In the genomic region with DNA sequence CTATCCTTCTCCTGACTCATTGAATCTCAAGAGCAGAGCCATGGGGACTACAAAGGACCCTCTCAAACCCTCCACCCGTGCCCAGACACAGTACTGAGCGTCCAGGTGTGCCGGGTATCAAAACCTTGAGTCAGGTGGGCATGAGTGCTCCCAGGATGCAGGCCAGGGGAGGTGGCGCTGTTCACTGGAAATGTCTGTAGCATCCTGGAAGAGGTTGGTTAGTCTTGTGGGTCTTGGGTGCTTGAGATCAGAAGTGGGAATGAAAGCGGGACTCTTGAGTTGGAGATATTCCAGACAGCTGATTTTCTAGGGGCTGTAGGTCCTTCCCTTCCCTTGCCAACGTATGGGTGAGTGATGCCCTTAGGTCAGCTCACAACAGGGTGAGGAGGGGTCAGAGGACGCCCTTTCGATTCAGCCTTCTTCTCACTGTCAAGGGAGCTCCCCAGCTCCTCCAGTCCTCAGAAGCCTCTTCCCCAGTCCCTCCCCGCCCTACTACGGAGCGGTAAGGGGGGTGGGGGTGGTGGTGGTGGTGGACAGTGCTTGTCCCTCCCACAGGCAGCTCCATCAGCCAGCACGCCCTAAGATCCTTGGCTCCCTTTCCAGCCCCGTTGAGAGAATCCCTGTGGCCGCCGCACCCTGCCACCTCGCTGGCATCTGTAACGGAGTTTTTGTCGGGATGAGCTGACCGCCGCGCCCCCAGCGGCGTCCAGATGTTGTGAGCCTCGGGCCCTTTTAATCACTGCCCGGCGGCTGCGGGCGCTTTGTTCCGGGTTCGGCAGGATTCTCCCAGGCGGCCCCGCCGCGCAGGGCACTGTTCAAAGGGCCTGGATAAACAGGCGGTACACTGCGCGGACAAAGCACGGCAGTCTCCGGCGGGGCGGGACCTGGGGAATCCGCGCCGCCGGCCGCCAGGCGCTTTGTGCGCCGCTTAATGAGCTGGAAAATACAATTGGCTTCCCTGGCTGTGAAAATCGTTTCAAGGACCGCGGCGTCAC, we compare ENCODE assay signal across 9 mouse cellular contexts. TPM values are rescaled to one million over a fixed set of nuclear protein-coding genes. Genes with fewer than 3 reads are reported as not detected.
A peak's percentile ranks its signal among the peaks of the same experiment; 100 is the strongest.
DNase-seq lines count a peak whose midpoint lies in the region; ATAC-seq and TF ChIP-seq lines count a peak whose summit lies in the region.
"Had no signal": no experiment of that assay in that cellular context is flagged by ENCODE, and none has a peak within 500 bp of the region (broad histone marks: within the 10 kb centered on the region; RNA-seq: fewer than 3 reads in every experiment).

No protein-coding gene starts in this region.

- 4% methylated on average over 53 of the region's 53 CpGs for WGBS in cerebellum, adult 2 months
- WGBS in forebrain, postnatal 0 days: 3% methylated on average over 53 of the region's 53 CpGs
- WGBS in midbrain, embryonic 14.5 days: 1% methylated on average over 53 of the region's 53 CpGs

- ATAC-seq in forebrain, postnatal 0 days: peak; percentile 71
- ATAC-seq in midbrain, embryonic 14.5 days (ENCODE audit: low FRiP score, low TSS enrichment): peak; percentile 76

- H3K36me3 ChIP-seq in forebrain, postnatal 0 days (ENCODE audit: insufficient read depth): no peaks in the 10 kb centered on the region
- no peaks in the 10 kb centered on the region for H3K36me3 ChIP-seq in midbrain, embryonic 14.5 days (ENCODE audit: control insufficient read depth, insufficient read depth, low read length)

- no peak overlapping the region for H3K27ac ChIP-seq in cerebellum, adult 2 months (ENCODE audit: insufficient read depth, low read length)
- H3K27ac ChIP-seq in forebrain, postnatal 0 days (ENCODE audit: low read depth, low read length): peak overlapping the region; percentile 51
- peak overlapping the region; percentile 89 for H3K27ac ChIP-seq in midbrain, embryonic 14.5 days (replicated peaks; ENCODE audit: low read depth, low read length)

- H3K9ac ChIP-seq in forebrain, postnatal 0 days: peak overlapping the region; percentile 75
- peak overlapping the region; percentile 82 for H3K9ac ChIP-seq in midbrain, embryonic 14.5 days (replicated peaks; ENCODE audit: low read length)

- 0 out of 2 replicates have a peak, but pooled peaks cover 3% of the 10 kb centered on the region for H3K4me1 ChIP-seq in cerebellum, adult 2 months (ENCODE audit: control insufficient read depth, insufficient read depth, low read length)
- peaks cover 19% of the 10 kb centered on the region for H3K4me1 ChIP-seq in forebrain, postnatal 0 days (ENCODE audit: insufficient read depth)
- H3K4me1 ChIP-seq in midbrain, embryonic 14.5 days (ENCODE audit: control insufficient read depth, insufficient read depth, low read length): peaks cover 51% of the 10 kb centered on the region

- TF ChIP-seq CTCF in cerebellum, adult 2 months (IDR thresholded peaks at IDR 0.05; ENCODE audit: borderline replicate concordance, insufficient read depth, low read depth, low read length): no peak
- TF ChIP-seq CTCF in forebrain, postnatal 0 days (IDR thresholded peaks at IDR 0.05; ENCODE audit: low read depth): peak; percentile 34

- H3K9me3 ChIP-seq in forebrain, postnatal 0 days (ENCODE audit: low read length): no peaks in the 10 kb centered on the region
- no peaks in the 10 kb centered on the region for H3K9me3 ChIP-seq in midbrain, embryonic 14.5 days (ENCODE audit: control insufficient read depth, low read length)

- TF ChIP-seq POLR2A in cerebellum, adult 2 months (IDR thresholded peaks at IDR 0.05; ENCODE audit: borderline replicate concordance, insufficient read depth, low read length): no peak

- no peak for DNase-seq in cerebellum, adult 2 months
- no peak for DNase-seq in cerebellum, adult 11 months
- peak; percentile 94 for DNase-seq in ZHBTc4 (ENCODE audit: low read depth, low spot score)
- DNase-seq in forebrain, postnatal 0 days: peak; percentile 72
- DNase-seq in kidney, postnatal 25 days: peak; percentile 54 to 62
- peak; percentile 90 for DNase-seq in midbrain, embryonic 14.5 days
- DNase-seq in thymus, postnatal 14 days: no peak
- no peak for DNase-seq in ovary, postnatal 14 days (ENCODE audit: low spot score)

- H3K27me3 ChIP-seq in cerebellum, adult 2 months (ENCODE audit: control insufficient read depth, insufficient read depth, low read length): peaks cover 6% of the 10 kb centered on the region; the same call in 1 of the 2 replicates
- H3K27me3 ChIP-seq in forebrain, postnatal 0 days (ENCODE audit: insufficient read depth, low read length): peaks cover 7% of the 10 kb centered on the region
- H3K27me3 ChIP-seq in midbrain, embryonic 14.5 days (ENCODE audit: control insufficient read depth, insufficient read depth, low read length): peaks cover 58% of the 10 kb centered on the region

- H3K4me3 ChIP-seq in cerebellum, adult 2 months (replicated peaks; ENCODE audit: insufficient read depth, low read depth, low read length): peak overlapping the region; percentile 2
- H3K4me3 ChIP-seq in forebrain, postnatal 0 days (ENCODE audit: low read depth, low read length): peak overlapping the region; percentile 45
- H3K4me3 ChIP-seq in midbrain, embryonic 14.5 days (replicated peaks; ENCODE audit: low read depth, low read length): peak overlapping the region; percentile 43

- H3K4me2 ChIP-seq in forebrain, postnatal 0 days (ENCODE audit: low read depth): peak overlapping the region; percentile 77
- H3K4me2 ChIP-seq in midbrain, embryonic 14.5 days (ENCODE audit: low read length): peak overlapping the region; percentile 80

RNA-seq across cellular contexts. Expression of a gene that starts 8.8 kb away (rescaled TPM):
- polyA plus RNA-seq in cerebellum, adult 2 months (2012; rRNA removed): not detected in 2 replicates
- total RNA-seq in forebrain, postnatal 0 days (2014; rRNA removed): 0.48 and 1.2 TPM in 2 replicates
- polyA plus RNA-seq in forebrain, postnatal 0 days (2015; fragmentation: Nextera tagmentation; extraction: Ambion mirVana): 0.53 and 1.5 TPM in 2 replicates
- polyA plus RNA-seq in midbrain, embryonic 14.5 days (2014; fragmentation: Nextera tagmentation; extraction: Ambion mirVana): 5.1 and 5.8 TPM in 2 replicates
- polyA plus RNA-seq: gonadal fat pad, adult 2 months had no signal

RNA-seq across cellular contexts. Expression of a gene that starts 21.2 kb away (rescaled TPM):
- polyA plus RNA-seq in cerebellum, adult 2 months (2012; rRNA removed): 51.4 and 54.5 TPM in 2 replicates
- 67.3 and 79.8 TPM in 2 replicates for total RNA-seq in forebrain, postnatal 0 days (2014; rRNA removed)
- 57.8 and 68.1 TPM in 2 replicates for polyA plus RNA-seq in forebrain, postnatal 0 days (2015; fragmentation: Nextera tagmentation; extraction: Ambion mirVana)
- 58.6 and 64.7 TPM in 2 replicates for polyA plus RNA-seq in midbrain, embryonic 14.5 days (2014; fragmentation: Nextera tagmentation; extraction: Ambion mirVana)

RNA-seq across cellular contexts. Expression of a gene that starts 21.5 kb away (rescaled TPM):
- polyA plus RNA-seq in cerebellum, adult 2 months (2012; rRNA removed): 75.8 and 76.9 TPM in 2 replicates
- total RNA-seq in forebrain, postnatal 0 days (2014; rRNA removed): 49.8 and 56.1 TPM in 2 replicates
- polyA plus RNA-seq in forebrain, postnatal 0 days (2015; fragmentation: Nextera tagmentation; extraction: Ambion mirVana): 66.1 and 74.3 TPM in 2 replicates
- polyA plus RNA-seq in midbrain, embryonic 14.5 days (2014; fragmentation: Nextera tagmentation; extraction: Ambion mirVana): 51.5 and 55.9 TPM in 2 replicates

RNA-seq across cellular contexts. Expression of a gene that starts 24.6 kb away (rescaled TPM):
- 189 and 198 TPM in 2 replicates for polyA plus RNA-seq in cerebellum, adult 2 months (2012; rRNA removed)
- total RNA-seq in forebrain, postnatal 0 days (2014; rRNA removed): 259 and 284 TPM in 2 replicates
- polyA plus RNA-seq in forebrain, postnatal 0 days (2015; fragmentation: Nextera tagmentation; extraction: Ambion mirVana): 348 and 396 TPM in 2 replicates
- 184 and 275 TPM in 2 replicates for polyA plus RNA-seq in midbrain, embryonic 14.5 days (2014; fragmentation: Nextera tagmentation; extraction: Ambion mirVana)

RNA-seq across cellular contexts. Expression of a gene that starts 35.5 kb away (rescaled TPM):
- polyA plus RNA-seq in cerebellum, adult 2 months (2012; rRNA removed): not detected in 2 replicates
- not detected in 2 replicates for total RNA-seq in forebrain, postnatal 0 days (2014; rRNA removed)
- polyA plus RNA-seq in forebrain, postnatal 0 days (2015; fragmentation: Nextera tagmentation; extraction: Ambion mirVana): not detected in 2 replicates
- not detected in 2 replicates for polyA plus RNA-seq in midbrain, embryonic 14.5 days (2014; fragmentation: Nextera tagmentation; extraction: Ambion mirVana)
- polyA plus RNA-seq: gonadal fat pad, adult 2 months had no signal

Comparison
In these comparisons a context has a peak if more than half of its experiments do, and no peak if none do; other contexts are left out.
1. DNase-seq: peak in ZHBTc4 (single experiment), forebrain, postnatal 0 days (single experiment), kidney, postnatal 25 days (2 of 2) and midbrain, embryonic 14.5 days (single experiment); none in cerebellum, adult 2 months (0 of 2), cerebellum, adult 11 months (single experiment), thymus, postnatal 14 days (single experiment) and ovary, postnatal 14 days (single experiment).
2. Peak in every context shown above with its lines, with median percentiles within 50 percentile points of each other: H3K4me3 ChIP-seq.